Mouse (Mus musculus) CH12.LX (cell line): ENCODE results near the gene Cnst. TPM values are rescaled to one million over a fixed set of nuclear protein-coding genes. Genes with fewer than 3 reads are reported as not detected.

Experiments
- DNase-seq: peaks from one replicate; pipeline ENCODE4 v3.0.0-alpha.2; 2013; ENCODE audit errors: extremely low read depth
- H3K27ac ChIP-seq: 2 replicates; pipeline ENCODE4 v1.5.1; 2012; ENCODE audit warnings: low read depth, mild to moderate bottlenecking, control low read depth, moderate library complexity; ENCODE audit not compliant: insufficient read depth
- H3K27me3 ChIP-seq: replicated peaks from 2 replicates; pipeline ENCODE3; 2012; ENCODE audit warnings: inconsistent platforms
- H3K36me3 ChIP-seq, 2 experiments: replicated peaks in 1 of 2; 2 replicates each; pipeline versions ENCODE3 to v1.6.1; 2012; ENCODE audit warnings: inconsistent platforms in 1 of 2, low read length in 1 of 2, mild to moderate bottlenecking in 1 of 2, mixed read lengths in 1 of 2, moderate library complexity in 1 of 2; ENCODE audit not compliant: control insufficient read depth in 1 of 2, insufficient read depth in 1 of 2
- H3K4me1 ChIP-seq, 2 experiments: 2 replicates each; pipeline ENCODE4 v1.6.1; 2012; ENCODE audit warnings: inconsistent platforms in 1 of 2, moderate library complexity in 1 of 2; ENCODE audit not compliant: insufficient read depth in 2 of 2, control insufficient read depth in 1 of 2
- H3K4me2 ChIP-seq: 2 replicates; pipeline ENCODE4 v1.6.1; 2012; ENCODE audit warnings: low read depth, mild to moderate bottlenecking, control low read depth; ENCODE audit not compliant: poor library complexity, insufficient read depth, severe bottlenecking
- H3K4me3 ChIP-seq, 3 experiments: fragments of 150-350 bp in 1 of 3; sonication (generic) in 1 of 3; replicated peaks in 1 of 3; 2 replicates each; pipeline versions ENCODE3 to v1.5.1; 2011 to 2012; ENCODE audit warnings: low read depth in 2 of 3, low read length in 2 of 3, mild to moderate bottlenecking in 2 of 3, moderate library complexity in 2 of 3, control low read depth in 1 of 3, improper control_type of control experiment in 1 of 3, inconsistent platforms in 1 of 3, mixed read lengths in 1 of 3; ENCODE audit not compliant: poor library complexity in 1 of 3
- H3K79me2 ChIP-seq: replicated peaks from 2 replicates; pipeline ENCODE4 v1.6.1; 2012; ENCODE audit warnings: mild to moderate bottlenecking, moderate library complexity; ENCODE audit not compliant: control insufficient read depth, poor library complexity, insufficient read depth, severe bottlenecking; ENCODE audit errors: extremely low read depth
- H3K9ac ChIP-seq: 2 replicates; pipeline ENCODE4 v1.6.1; 2012; ENCODE audit warnings: low read depth, mild to moderate bottlenecking, control low read depth, moderate library complexity; ENCODE audit not compliant: insufficient read depth
- H3K9me3 ChIP-seq: replicated peaks from 2 replicates; pipeline ENCODE3; 2012; ENCODE audit warnings: low read length, inconsistent platforms, mixed read lengths
- CHD1 ChIP-seq: IDR thresholded peaks from 2 replicates; pipeline ENCODE4 v1.6.1; 2012; ENCODE audit warnings: low read depth, low read length, improper control_type of control experiment, inconsistent platforms
- CHD2 ChIP-seq: IDR thresholded peaks from 2 replicates; pipeline ENCODE4 v1.6.1; 2011; ENCODE audit warnings: low read length, improper control_type of control experiment
- E2F4 ChIP-seq: IDR thresholded peaks from 2 replicates; pipeline ENCODE4 v1.6.1; 2011; ENCODE audit warnings: low read depth, low read length, improper control_type of control experiment; ENCODE audit not compliant: insufficient replicate concordance
- ELF1 ChIP-seq: IDR thresholded peaks from 2 replicates; pipeline ENCODE4 v1.6.1; 2014; ENCODE audit warnings: low read depth, mild to moderate bottlenecking, inconsistent platforms, low read length, improper control_type of control experiment
- IRF4 ChIP-seq: IDR thresholded peaks from 2 replicates; pipeline ENCODE4 v1.6.1; 2014; ENCODE audit warnings: low read depth, mild to moderate bottlenecking, inconsistent platforms, low read length, improper control_type of control experiment
- KAT2A ChIP-seq: IDR thresholded peaks from 2 replicates; pipeline ENCODE4 v1.6.1; 2012; ENCODE audit warnings: low read length, improper control_type of control experiment, inconsistent platforms; ENCODE audit not compliant: insufficient replicate concordance
- MAFK ChIP-seq: IDR thresholded peaks from 2 replicates; pipeline ENCODE4 v1.6.1; 2011; ENCODE audit warnings: low read length, improper control_type of control experiment; ENCODE audit not compliant: insufficient replicate concordance
- NELFE ChIP-seq: IDR thresholded peaks from 2 replicates; pipeline ENCODE4 v1.6.1; 2011; ENCODE audit warnings: low read depth, low read length, improper control_type of control experiment
- PAX5 ChIP-seq: IDR thresholded peaks from 2 replicates; pipeline ENCODE4 v1.6.1; 2012; ENCODE audit warnings: low read length, inconsistent platforms, mixed read lengths
- POLR2A ChIP-seq: IDR thresholded peaks from 2 replicates; pipeline ENCODE4 v1.6.1; 2011; ENCODE audit warnings: low read depth, mild to moderate bottlenecking, improper control_type of control experiment, low read length
- SMC3 ChIP-seq: IDR thresholded peaks from 2 replicates; pipeline ENCODE4 v1.6.1; 2011; ENCODE audit warnings: low read depth, low read length, improper control_type of control experiment
- TCF12 ChIP-seq: IDR thresholded peaks from 2 replicates; pipeline ENCODE4 v1.6.1; 2014; ENCODE audit warnings: low read depth, mild to moderate bottlenecking, inconsistent platforms, low read length, improper control_type of control experiment
- UBTF ChIP-seq: IDR thresholded peaks from 2 replicates; pipeline ENCODE4 v1.6.1; 2012; ENCODE audit warnings: low read depth, mild to moderate bottlenecking, inconsistent platforms, low read length, improper control_type of control experiment, moderate library complexity
- USF1 ChIP-seq: IDR thresholded peaks from 2 replicates; pipeline ENCODE4 v1.6.1; 2014; ENCODE audit warnings: low read depth, mild to moderate bottlenecking, inconsistent platforms, low read length, improper control_type of control experiment
- USF2 ChIP-seq: conservative IDR thresholded peaks from 2 replicates; pipeline ENCODE4 v1.6.1; 2011; ENCODE audit warnings: low read depth, low read length, improper control_type of control experiment
- ZKSCAN1 ChIP-seq: IDR thresholded peaks from 2 replicates; pipeline ENCODE4 v1.6.1; 2012; ENCODE audit warnings: low read depth, inconsistent platforms, low read length, improper control_type of control experiment, borderline replicate concordance
- ZMIZ1 ChIP-seq: IDR thresholded peaks from 2 replicates; pipeline ENCODE4 v1.6.1; 2012; ENCODE audit warnings: low read depth, mild to moderate bottlenecking, inconsistent platforms, low read length, improper control_type of control experiment
- dilution Hi-C: fragments of 300-500 bp; cut with MboI; formaldehyde crosslinking; loops from 2 replicates; pipeline ENCODE4 v1.14.3; 2020; ENCODE audit warnings: low sequenced_read_pairs; ENCODE audit not compliant: extremely low pct_unique_long_range_greater_than_20kb, extremely low pct_ligation_motif_present
- in situ Hi-C: fragments of 300-500 bp; cut with MboI; formaldehyde crosslinking; loops from 3 replicates; pipeline ENCODE4 v1.14.3; 2019; ENCODE audit warnings: low sequenced_read_pairs, low pct_ligation_motif_present, low pct_unique_long_range_greater_than_20kb, mixed read lengths
- polyA plus RNA-seq: library from polyadenylated mRNA; unstranded; fragments of >175 nt; gene quantifications from 2 replicates; pipeline ENCODE4 v1.2.1, GENCODE M21; 2012; ENCODE audit warnings: low read depth; ENCODE audit not compliant: insufficient read length
- total RNA-seq, 2 experiments: library from RNA; depleted of rRNA; stranded (reverse); fragments of 300-350 nt in 1 of 2; fragments of >200 nt in 1 of 2; gene quantifications; 2 replicates each; pipeline ENCODE4 v1.2.3; 2012 to 2014

Cnst gene
- total and polyA plus RNA-seq, 3 experiments, result 7.8 to 10.2 (median 9.3) TPM

GRCm38 (mm10) chr1:179517713-179518465, 28.3 kb upstream of the Cnst start, which contains the start of gene Smyd3 (continued):
- TF ChIP-seq PAX5 (no peak), ZMIZ1 (peak; percentile 71), CHD2 (no peak), TCF12 (peak; percentile 69; the same call in 1 of the 2 replicates), E2F4 (no peak), CHD1 (0 out of 2 replicates have a peak, but pooled peaks have one; percentile 80), USF2 (no peak), SMC3 (0 out of 2 replicates have a peak, but pooled peaks have one; percentile 2), ZKSCAN1 (no peak), KAT2A (no peak), IRF4 (no peak), POLR2A (peak; percentile 84), NELFE (peak; percentile 89), ELF1 (no peak)

DNA sequence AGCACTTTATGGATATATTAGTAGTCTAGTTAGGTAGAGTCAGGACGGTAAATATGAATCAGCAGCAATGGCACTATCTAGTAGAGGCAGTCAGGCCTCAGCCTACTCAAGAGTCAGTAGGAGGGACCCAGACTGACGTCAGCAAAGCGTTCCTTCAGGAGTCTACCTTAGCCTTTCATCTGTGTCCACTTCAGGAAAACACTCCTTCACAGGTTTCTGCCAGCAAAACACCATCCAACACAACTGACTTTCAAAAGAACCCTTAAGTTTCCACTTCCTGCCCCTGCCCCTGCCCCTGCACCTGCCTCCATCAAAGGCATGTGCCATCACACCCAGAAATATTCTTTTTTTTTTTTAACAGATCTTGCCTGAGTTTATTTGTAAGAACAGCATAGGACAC, 26.3 kb upstream of the Cnst start:
- DNase-seq, result no peak
- in situ Hi-C loops, result no loop called here

DNA sequence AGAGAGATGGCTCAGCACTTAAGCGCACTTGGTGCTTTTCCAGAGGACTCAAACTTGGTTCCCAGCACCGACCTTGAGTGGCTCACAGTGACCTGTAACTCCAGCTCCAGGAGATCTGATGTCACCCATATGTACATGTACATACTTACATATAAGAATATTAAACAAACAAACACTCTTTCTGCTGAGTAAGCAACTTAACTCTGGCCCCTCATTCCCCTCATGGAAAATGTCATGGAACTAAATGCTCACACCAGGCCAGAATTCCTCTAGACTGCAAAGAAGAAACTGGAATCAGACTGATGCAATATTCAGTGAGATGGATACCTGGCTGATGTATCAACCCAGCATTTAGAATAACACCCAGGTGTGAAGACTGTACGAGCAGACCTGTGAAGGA, 7.1 kb upstream of the Cnst start:
- H3K27ac ChIP-seq, result no peak overlapping the region
- TF ChIP-seq MAFK (peak; percentile 64; the same call in 1 of the 2 replicates), UBTF (no peak)
- in situ Hi-C loops, result no loop called here
- no peak overlapping the region for H3K9ac ChIP-seq
- no peak overlapping the region for H3K4me2 ChIP-seq
- H3K4me3 ChIP-seq, result no peak overlapping the region
- DNase-seq, result no peak
- peaks cover 3 to 15% of the 10 kb centered on the region in 2 experiments; a peak in 2 of 4 replicates for H3K4me1 ChIP-seq
- H3K79me2 ChIP-seq, result peaks cover 18% of the 10 kb centered on the region
- dilution Hi-C loops, result no loop called here
- peaks cover 51 to 92% of the 10 kb centered on the region in 2 experiments for H3K36me3 ChIP-seq
- H3K9me3 ChIP-seq, result no peaks in the 10 kb centered on the region
- H3K27me3 ChIP-seq, result no peaks in the 10 kb centered on the region

More for the DNA sequence above, 26.3 kb upstream of the Cnst start:
- H3K36me3 ChIP-seq, result no peaks in the 10 kb centered on the region
- H3K9me3 ChIP-seq, result no peaks in the 10 kb centered on the region
- TF ChIP-seq USF1 (no peak), MAFK (no peak), TCF12 (no peak)
- no peak overlapping the region for H3K4me3 ChIP-seq
- H3K79me2 ChIP-seq, result peaks cover 5% of the 10 kb centered on the region; the same call in 1 of the 2 replicates
- no peak overlapping the region for H3K9ac ChIP-seq
- no peaks in the 10 kb centered on the region for H3K27me3 ChIP-seq
- H3K27ac ChIP-seq, result no peak overlapping the region
- H3K4me1 ChIP-seq, result peaks cover 4 to 14% of the 10 kb centered on the region in 2 experiments
- dilution Hi-C loops, result no loop called here
- H3K4me2 ChIP-seq, result no peak overlapping the region
